Mouse (Mus musculus) testis, adult 2 months (tissue): ENCODE measurements around the gene Klhl31.

Source experiments
- CTCF ChIP-seq: fragments of 200-500 bp; IDR thresholded peaks from 2 replicates; pipeline ENCODE4 v1.5.1; 2012; ENCODE audit warnings: low read depth, mild to moderate bottlenecking, inconsistent platforms, low read length, moderate library complexity; ENCODE audit not compliant: control insufficient read depth, insufficient read depth, insufficient replicate concordance
- POLR2A ChIP-seq: fragments of 200-500 bp; IDR thresholded peaks from 2 replicates; pipeline ENCODE4 v1.6.1; 2012; ENCODE audit warnings: low read depth, mild to moderate bottlenecking, inconsistent platforms, low read length, moderate library complexity; ENCODE audit not compliant: control insufficient read depth

GRCm38 (mm10) chr9:77662917-77663316, 26.6 kb downstream of the Klhl31 start:
- TF ChIP-seq CTCF (no peak), POLR2A (no peak)
